Mouse (Mus musculus) thymus, adult 2 months (tissue): ENCODE measurements around the gene Map4. TPM values are rescaled to one million over a fixed set of nuclear protein-coding genes. Genes with fewer than 3 reads are reported as not detected.

ENCODE experiments used
- DNase-seq: peaks from one replicate; pipeline ENCODE4 v3.0.0; 2021
- H3K27ac ChIP-seq: fragments of 200-500 bp; 2 replicates; pipeline ENCODE4 v1.5.1; 2012; ENCODE audit warnings: low read length, control low read depth; ENCODE audit not compliant: control insufficient read depth, insufficient read depth
- H3K27me3 ChIP-seq: fragments of 200-500 bp; 2 replicates; pipeline ENCODE4 v1.6.1; 2012; ENCODE audit warnings: mild to moderate bottlenecking, low read length, moderate library complexity, mixed read lengths; ENCODE audit not compliant: control insufficient read depth, insufficient read depth
- H3K36me3 ChIP-seq: fragments of 200-500 bp; 2 replicates; pipeline ENCODE4 v1.6.1; 2012; ENCODE audit warnings: mild to moderate bottlenecking, low read length, moderate library complexity; ENCODE audit not compliant: control insufficient read depth, insufficient read depth
- H3K4me1 ChIP-seq: fragments of 200-500 bp; replicated peaks from 2 replicates; pipeline ENCODE4 v1.6.1; 2012; ENCODE audit warnings: low read length; ENCODE audit not compliant: control insufficient read depth, insufficient read depth
- H3K4me3 ChIP-seq: fragments of 200-500 bp; 2 replicates; pipeline ENCODE4 v1.5.1; 2012; ENCODE audit warnings: mild to moderate bottlenecking, low read length, control low read depth, moderate library complexity; ENCODE audit not compliant: control insufficient read depth, insufficient read depth
- CTCF ChIP-seq: fragments of 200-500 bp; IDR thresholded peaks from 2 replicates; pipeline ENCODE4 v1.5.1; 2012; ENCODE audit warnings: mild to moderate bottlenecking, control low read depth, low read length, moderate library complexity, borderline replicate concordance; ENCODE audit not compliant: control insufficient read depth, poor library complexity, insufficient read depth; ENCODE audit errors: extremely low read depth
- POLR2A ChIP-seq: fragments of 200-500 bp; IDR thresholded peaks from 2 replicates; pipeline ENCODE4 v1.6.1; 2012; ENCODE audit warnings: mild to moderate bottlenecking, low read length, control low read depth, moderate library complexity; ENCODE audit not compliant: control insufficient read depth, poor library complexity, insufficient read depth; ENCODE audit errors: extremely low read depth
- WGBS: fragments of 180-500 bp; shearing (Covaris S2); methylation state at CpG from one replicate; pipeline ENCODE4 v1.1.7; 2018; 5-methylcytosine and 5-hydroxymethylcytosine counted together
- polyA plus RNA-seq: library from polyadenylated mRNA; depleted of rRNA; stranded (reverse); fragments of >200 nt; gene quantifications from 2 replicates; pipeline ENCODE4 v1.2.3, GENCODE M21; 2012

The Map4 gene
- polyA plus RNA-seq, 1 experiment: 463 TPM

DNA sequence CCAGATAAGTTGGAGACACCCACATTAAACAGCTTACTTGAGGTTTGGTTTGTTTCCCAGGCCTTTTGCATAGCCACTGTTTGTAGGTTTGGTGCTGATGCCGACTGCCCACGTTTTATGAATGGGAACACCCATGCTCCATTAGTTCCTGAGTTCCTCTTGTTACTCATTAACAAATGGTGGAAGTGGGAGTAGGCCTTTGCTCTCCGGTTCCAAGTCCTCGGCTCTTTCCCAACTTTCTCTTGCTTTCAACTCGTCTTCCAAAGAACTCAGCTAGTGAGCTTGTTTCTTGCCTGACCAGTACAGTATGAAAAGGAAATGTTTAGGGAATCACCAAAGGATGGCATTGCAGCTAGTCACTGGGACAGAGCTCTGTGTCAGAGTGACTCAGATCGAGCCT lies 35.7 kb upstream of the Map4 start:
- Histone ChIP-seq H3K4me1 (no peaks in the 10 kb centered on the region), H3K36me3 (peaks cover 38% of the 10 kb centered on the region), H3K27ac (no peak overlapping the region), H3K4me3 (no peak overlapping the region), H3K27me3 (no peaks in the 10 kb centered on the region)
- no peak for DNase-seq
- WGBS: 95% methylated on average over 6 of the region's 6 CpGs
- TF ChIP-seq POLR2A: no peak
- no peak for TF ChIP-seq CTCF

DNA sequence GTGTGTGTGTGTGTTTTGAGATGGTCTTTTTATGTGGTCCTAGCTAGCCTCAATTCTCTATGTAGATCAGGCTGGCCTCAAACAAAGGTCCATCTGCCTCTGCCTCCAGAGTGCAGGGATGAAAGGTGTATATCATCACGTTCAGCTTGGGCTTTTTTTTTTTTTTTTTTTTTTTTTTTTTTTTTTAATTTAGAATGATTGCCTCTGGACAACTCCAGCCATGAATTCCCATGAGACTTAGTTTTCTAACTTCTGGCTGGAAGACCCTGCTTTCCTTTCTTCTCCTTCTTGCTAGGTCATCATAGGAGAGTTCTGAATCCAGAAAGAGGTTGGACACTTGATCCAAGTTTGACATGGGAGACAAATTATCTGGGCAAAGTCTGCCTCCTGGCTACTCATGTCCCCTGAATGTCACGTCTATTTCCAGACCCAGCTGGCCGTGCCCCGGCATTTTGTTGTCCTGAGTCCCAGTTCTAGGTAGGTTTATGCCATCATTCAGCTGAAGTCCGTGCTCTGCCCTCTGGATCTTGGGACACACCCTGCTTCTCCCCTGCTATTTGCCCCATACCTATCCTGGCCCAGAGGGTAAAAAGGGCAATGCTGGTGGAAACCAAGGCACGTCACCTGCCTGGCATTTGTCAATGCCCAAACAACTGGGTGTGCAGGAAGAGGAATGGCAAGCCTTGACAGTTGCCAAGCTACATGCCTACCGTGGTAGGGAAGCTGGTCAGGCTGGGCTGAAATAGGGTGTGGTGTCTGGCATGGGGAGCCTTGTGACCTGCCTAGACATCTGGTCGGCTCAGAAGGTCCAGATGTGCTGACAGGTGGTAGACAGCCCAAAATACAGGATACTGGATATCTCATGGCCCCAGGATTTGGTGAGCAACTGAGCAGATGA lies 34.8 kb upstream of the Map4 start:
- 87% methylated on average over 8 of the region's 8 CpGs for WGBS
- H3K27ac ChIP-seq: no peak overlapping the region
- H3K4me3 ChIP-seq: no peak overlapping the region
- TF ChIP-seq POLR2A (no peak), CTCF (no peak)
- DNase-seq: no peak
- H3K27me3 ChIP-seq: no peaks in the 10 kb centered on the region
- H3K4me1 ChIP-seq: no peaks in the 10 kb centered on the region
- H3K36me3 ChIP-seq: peaks cover 29% of the 10 kb centered on the region

- peaks cover 17% of the 10 kb centered on the region for H3K36me3 ChIP-seq
- no peaks in the 10 kb centered on the region for H3K4me1 ChIP-seq
- WGBS: 87% methylated on average over 2 of the region's 2 CpGs
- no peak overlapping the region for H3K4me3 ChIP-seq
- TF ChIP-seq CTCF (no peak), POLR2A (no peak)
- no peaks in the 10 kb centered on the region for H3K27me3 ChIP-seq
- H3K27ac ChIP-seq: no peak overlapping the region
- no peak for DNase-seq
These were observed 33.2 kb upstream of the Map4 start for GRCm38 (mm10) chr9:109898027-109898426.

GRCm38 (mm10) chr9:109899361-109899760 lies 31.9 kb upstream of the Map4 start:
- DNase-seq: no peak
- Histone ChIP-seq H3K36me3 (peaks cover 4% of the 10 kb centered on the region), H3K4me1 (no peaks in the 10 kb centered on the region), H3K27ac (no peak overlapping the region), H3K27me3 (no peaks in the 10 kb centered on the region), H3K4me3 (no peak overlapping the region)
- WGBS: 72% methylated on average over 15 of the region's 15 CpGs
- TF ChIP-seq POLR2A (no peak), CTCF (no peak)

- DNase-seq: no peak
- no peaks in the 10 kb centered on the region for H3K4me1 ChIP-seq
- H3K4me3 ChIP-seq: no peak overlapping the region
- peaks cover 3% of the 10 kb centered on the region; the same call in 1 of the 2 replicates for H3K36me3 ChIP-seq
- 81% methylated on average over 8 of the region's 8 CpGs for WGBS
- H3K27me3 ChIP-seq: no peaks in the 10 kb centered on the region
- TF ChIP-seq POLR2A (no peak), CTCF (no peak)
- no peak overlapping the region for H3K27ac ChIP-seq
These were observed 31.5 kb upstream of the Map4 start for GRCm38 (mm10) chr9:109899774-109900173.

DNA sequence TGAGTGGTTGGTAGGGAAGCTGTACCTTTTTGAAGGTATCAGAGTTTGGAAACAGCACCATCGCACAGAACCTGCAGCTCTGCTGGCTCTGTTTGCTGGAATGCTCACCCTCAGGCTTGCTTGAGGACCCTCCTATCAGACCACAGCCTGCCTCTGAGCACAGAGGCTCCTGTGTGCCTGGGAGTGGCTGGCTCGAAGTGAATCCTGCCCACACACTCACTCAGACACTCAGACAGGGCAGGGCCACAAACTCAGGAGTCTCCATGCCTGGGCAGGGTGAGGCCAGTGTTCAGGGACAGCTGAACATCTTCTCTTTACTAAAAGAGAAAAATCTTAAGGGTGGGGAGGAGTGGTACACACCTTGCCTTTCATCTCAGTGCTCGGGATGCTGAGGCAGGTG lies 30.7 kb upstream of the Map4 start:
- Histone ChIP-seq H3K4me1 (no peaks in the 10 kb centered on the region), H3K36me3 (peaks cover 2% of the 10 kb centered on the region; the same call in 1 of the 2 replicates), H3K4me3 (no peak overlapping the region), H3K27ac (no peak overlapping the region), H3K27me3 (no peaks in the 10 kb centered on the region)
- TF ChIP-seq POLR2A (no peak), CTCF (no peak)
- no peak for DNase-seq
- 87% methylated on average over 3 of the region's 3 CpGs for WGBS
